Mouse (Mus musculus) hindbrain, postnatal 0 days (tissue): ENCODE measurements around the gene Lrch1. TPM values are rescaled to one million over a fixed set of nuclear protein-coding genes. Genes with fewer than 3 reads are reported as not detected.

Experiments
- ATAC-seq: fragments of 200-750 bp; cut with Nextera tagmentation; 2 replicates; pipeline ENCODE4 v1.8.0; 2017; ENCODE audit warnings: mild to moderate bottlenecking, moderate TSS enrichment, moderate library complexity
- DNase-seq: peaks from one replicate; pipeline ENCODE4 v3.0.0-alpha.2; 2015; ENCODE audit warnings: low spot score
- H3K27ac ChIP-seq: fragments of 300-500 bp; sonication (generic); 2 replicates; pipeline ENCODE4 v1.5.1; 2014; ENCODE audit warnings: mild to moderate bottlenecking
- H3K27me3 ChIP-seq: fragments of 300-500 bp; sonication (generic); 2 replicates; pipeline ENCODE4 v1.6.1; 2014; ENCODE audit warnings: low read length, mixed read lengths; ENCODE audit not compliant: insufficient read depth
- H3K36me3 ChIP-seq: fragments of 300-500 bp; sonication (generic); 2 replicates; pipeline ENCODE4 v1.6.1; 2014; ENCODE audit warnings: low read length, mixed read lengths; ENCODE audit not compliant: insufficient read depth
- H3K4me1 ChIP-seq: fragments of 300-500 bp; sonication (generic); 2 replicates; pipeline ENCODE4 v1.6.1; 2014; ENCODE audit warnings: antibody characterized with exemption, low read length, mixed read lengths; ENCODE audit not compliant: insufficient read depth
- H3K4me2 ChIP-seq: fragments of 300-500 bp; sonication (generic); 2 replicates; pipeline ENCODE4 v1.6.1; 2014; ENCODE audit warnings: low read depth, mild to moderate bottlenecking, low read length, moderate library complexity, mixed read lengths
- H3K4me3 ChIP-seq: fragments of 300-500 bp; sonication (generic); 2 replicates; pipeline ENCODE4 v1.5.1; 2014; ENCODE audit warnings: low read length
- H3K9ac ChIP-seq: fragments of 300-500 bp; sonication (generic); replicated peaks from 2 replicates; pipeline ENCODE4 v1.6.1; 2014; ENCODE audit warnings: mild to moderate bottlenecking, low read length, moderate library complexity, mixed read lengths
- H3K9me3 ChIP-seq: fragments of 300-500 bp; sonication (generic); 2 replicates; pipeline ENCODE4 v1.6.1; 2016; ENCODE audit warnings: low read length, mixed read lengths
- CTCF ChIP-seq: IDR thresholded peaks from 2 replicates; pipeline ENCODE4 v1.5.1; 2016; ENCODE audit warnings: antibody characterized with exemption, control low read depth, low read depth
- WGBS: fragments of 180-500 bp; shearing (Covaris S2); extraction: QIAGEN DNeasy Blood & Tissue Kit; methylation state at CpG from one replicate; pipeline ENCODE4 v1.1.7; 2014; 5-methylcytosine and 5-hydroxymethylcytosine counted together
- polyA plus RNA-seq: library from polyadenylated mRNA; unstranded; fragments of >200 nt; fragmentation: Nextera tagmentation; extraction: Ambion mirVana; gene quantifications from 2 replicates; pipeline ENCODE4 v1.2.1, GENCODE M21; 2015
- total RNA-seq: library from RNA; depleted of rRNA; stranded (reverse); fragments of >200 nt; gene quantifications from 2 replicates; pipeline ENCODE4 v1.2.3, GENCODE M21; 2014

The Lrch1 gene
- total and polyA plus RNA-seq, 2 experiments from 2014 or later = 17.3 to 22.3 TPM

DNA sequence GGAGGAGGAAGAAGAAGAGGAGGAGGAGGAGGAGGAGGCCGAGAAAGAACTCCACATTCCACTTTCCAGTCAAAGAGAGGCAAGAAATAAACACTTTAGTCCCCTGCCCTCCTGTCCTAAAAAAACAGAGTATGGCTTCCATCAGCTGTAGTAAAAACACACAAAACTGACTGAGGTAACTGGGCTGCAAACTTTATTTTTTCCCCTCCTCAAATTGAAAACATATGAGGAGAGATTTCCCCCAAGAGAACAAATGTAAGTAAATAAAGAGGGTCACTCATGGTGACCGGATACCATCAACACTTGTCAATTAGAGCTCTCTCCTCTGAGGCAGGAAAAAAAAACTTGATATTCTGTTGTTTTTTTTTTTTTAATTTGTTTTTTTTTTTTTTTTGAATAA lies 125.6 kb downstream of the Lrch1 start:
- Histone ChIP-seq H3K4me3 (no peak overlapping the region), H3K9me3 (no peaks in the 10 kb centered on the region), H3K4me2 (no peak overlapping the region), H3K9ac (no peak overlapping the region), H3K27ac (no peak overlapping the region), H3K27me3 (no peaks in the 10 kb centered on the region), H3K4me1 (no peaks in the 10 kb centered on the region), H3K36me3 (no peaks in the 10 kb centered on the region)
- no peak for TF ChIP-seq CTCF
- no peak for ATAC-seq
- no peak for DNase-seq
- WGBS = 59% methylated on average over 2 of the region's 2 CpGs

DNA sequence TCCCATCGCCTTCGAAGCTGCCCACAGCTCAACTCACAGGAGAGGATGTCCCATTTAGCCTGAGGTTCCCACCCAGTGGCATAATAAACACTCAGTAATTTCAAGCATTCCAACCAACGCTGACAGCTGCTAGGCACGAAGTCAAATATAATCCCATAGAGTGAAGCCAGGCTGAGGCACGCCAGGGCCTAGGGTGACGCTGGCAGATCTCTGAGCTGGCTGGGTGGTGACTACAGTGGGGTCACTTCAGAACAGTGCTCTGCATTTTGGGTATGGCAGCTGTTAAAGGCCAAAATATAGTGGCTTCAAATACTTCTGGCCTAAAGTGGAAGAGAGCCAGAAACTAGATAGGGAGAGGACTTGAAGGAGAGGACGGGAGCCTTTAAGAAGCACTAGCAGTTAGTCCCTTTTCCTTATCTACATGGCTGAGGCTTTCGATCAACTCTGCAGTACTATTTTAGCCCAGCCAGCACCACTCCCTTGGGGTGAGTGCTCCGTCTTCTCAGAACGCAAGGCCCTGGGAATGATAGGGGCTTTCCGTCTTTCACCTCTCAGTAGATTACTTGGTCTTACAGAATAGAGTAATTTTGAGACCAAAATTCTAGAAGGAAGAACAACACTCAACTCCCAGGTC lies 127.4 kb downstream of the Lrch1 start:
- Histone ChIP-seq H3K36me3 (no peaks in the 10 kb centered on the region), H3K27me3 (no peaks in the 10 kb centered on the region), H3K27ac (no peak overlapping the region), H3K4me1 (no peaks in the 10 kb centered on the region), H3K4me3 (no peak overlapping the region), H3K4me2 (no peak overlapping the region), H3K9me3 (no peaks in the 10 kb centered on the region), H3K9ac (no peak overlapping the region)
- 62% methylated on average over 11 of the region's 11 CpGs for WGBS
- no peak for TF ChIP-seq CTCF
- DNase-seq = no peak
- peak; percentile 57; the same call in 1 of the 2 replicates for ATAC-seq

DNA sequence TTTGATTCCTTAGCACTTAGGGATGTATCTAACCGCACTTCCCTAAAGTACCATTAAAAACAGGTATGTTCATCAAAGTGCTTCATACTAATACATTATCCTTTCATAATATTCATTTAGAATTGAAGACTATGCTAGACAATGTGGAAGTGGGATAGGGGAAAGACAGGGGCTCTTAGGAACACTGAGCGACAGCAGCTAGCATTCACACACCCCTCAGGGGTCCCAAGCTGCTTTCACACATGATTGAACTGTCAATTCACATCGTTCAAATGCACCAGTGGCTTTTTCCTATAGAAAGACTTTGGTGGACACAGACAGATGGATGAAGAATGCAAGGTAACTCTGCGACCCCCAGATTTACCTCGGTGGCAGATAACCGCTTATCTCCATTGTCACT lies 131.0 kb downstream of the Lrch1 start:
- no peak overlapping the region for H3K27ac ChIP-seq
- whole genome bisulfite sequencing = 30% methylated on average over 6 of the region's 6 CpGs

DNA sequence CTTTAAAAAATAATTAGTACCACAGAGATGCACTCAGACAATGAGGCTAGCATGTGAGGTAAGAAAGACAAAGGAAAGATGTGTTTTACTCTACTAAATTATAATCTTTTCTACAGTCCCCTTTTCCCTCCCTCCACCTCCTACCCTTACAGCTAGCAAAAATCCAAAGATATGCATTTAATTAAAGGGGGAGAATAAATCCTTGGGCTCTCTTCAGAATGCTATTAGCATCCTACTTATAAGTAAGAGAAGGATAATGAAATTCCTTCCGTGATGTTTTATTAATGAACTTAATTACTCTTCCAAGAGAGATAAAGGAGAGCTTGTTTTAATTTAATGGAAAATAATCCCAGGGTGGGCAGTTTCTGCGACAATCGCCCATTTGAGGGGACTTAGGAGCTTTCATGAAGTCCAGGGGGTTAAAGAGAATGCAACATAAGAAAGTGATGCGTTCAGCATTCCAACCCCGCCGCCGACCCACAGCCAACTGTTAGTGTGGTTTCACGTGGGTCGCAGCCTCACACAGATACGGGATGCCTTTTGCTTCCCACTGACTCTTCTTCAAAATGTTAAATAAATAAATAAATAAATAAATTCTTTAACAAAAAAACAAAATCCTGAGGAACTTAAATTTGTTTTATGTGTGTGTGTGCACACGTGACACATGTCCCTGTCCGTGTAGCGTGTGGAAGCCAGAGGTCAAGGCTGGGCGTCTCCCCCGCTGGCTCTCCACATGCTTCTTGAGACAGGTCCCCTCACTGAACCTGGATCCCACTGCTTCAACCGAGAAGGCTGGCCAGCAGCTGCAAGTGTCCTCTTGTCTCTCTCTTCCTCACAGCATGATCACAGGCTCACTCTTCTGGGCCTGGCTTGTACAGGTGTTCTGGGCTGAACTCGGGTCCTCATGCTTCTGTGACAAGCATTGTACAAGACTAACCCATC lies 132.6 kb downstream of the Lrch1 start:
- no peak for ATAC-seq
- no peak overlapping the region for H3K9ac ChIP-seq
- H3K27ac ChIP-seq = no peak overlapping the region
- no peaks in the 10 kb centered on the region for H3K27me3 ChIP-seq
- no peaks in the 10 kb centered on the region for H3K9me3 ChIP-seq
- no peak overlapping the region for H3K4me3 ChIP-seq
- no peak for TF ChIP-seq CTCF
- WGBS = 58% methylated on average over 17 of the region's 17 CpGs
- no peak for DNase-seq
- H3K4me1 ChIP-seq = no peaks in the 10 kb centered on the region
- no peak overlapping the region for H3K4me2 ChIP-seq
- H3K36me3 ChIP-seq = peaks cover 4% of the 10 kb centered on the region; the same call in 1 of the 2 replicates

More for the DNA sequence above, 131.0 kb downstream of the Lrch1 start:
- H3K36me3 ChIP-seq = no peaks in the 10 kb centered on the region
- H3K4me3 ChIP-seq = no peak overlapping the region
- DNase-seq (peak; percentile 69), ATAC-seq (peak; percentile 63; the same call in 1 of the 2 replicates)
- TF ChIP-seq CTCF = no peak
- H3K4me1 ChIP-seq = no peaks in the 10 kb centered on the region
- no peak overlapping the region for H3K4me2 ChIP-seq
- no peak overlapping the region for H3K9ac ChIP-seq
- no peaks in the 10 kb centered on the region for H3K27me3 ChIP-seq
- no peaks in the 10 kb centered on the region for H3K9me3 ChIP-seq

DNA sequence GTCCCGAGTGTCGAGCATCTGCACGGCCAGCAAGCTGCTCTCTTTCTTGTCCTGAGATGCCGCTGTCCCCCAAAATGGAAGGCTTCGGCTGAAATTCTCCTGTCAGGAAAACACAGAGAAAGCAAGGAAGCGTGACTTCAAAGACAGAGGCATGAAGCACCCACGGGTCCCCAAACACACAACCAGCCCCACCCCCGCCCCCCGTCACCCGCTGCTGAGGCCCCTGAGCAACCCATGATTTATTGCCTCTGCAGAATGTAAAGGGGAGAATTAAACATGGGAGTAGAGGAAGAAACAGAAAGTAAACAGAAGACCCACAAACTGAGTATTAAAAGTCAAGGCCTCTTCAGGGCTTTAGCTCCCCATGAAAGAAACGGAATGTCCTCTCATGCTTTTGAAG lies 136.1 kb downstream of the Lrch1 start:
- no peak for TF ChIP-seq CTCF
- 71% methylated on average over 11 of the region's 11 CpGs for WGBS
- Histone ChIP-seq H3K9ac (no peak overlapping the region), H3K4me2 (no peak overlapping the region), H3K4me1 (no peaks in the 10 kb centered on the region), H3K9me3 (no peaks in the 10 kb centered on the region), H3K27ac (no peak overlapping the region), H3K4me3 (no peak overlapping the region), H3K27me3 (no peaks in the 10 kb centered on the region), H3K36me3 (peaks cover 16% of the 10 kb centered on the region; the same call in 1 of the 2 replicates)
- DNase-seq (no peak), ATAC-seq (no peak)

DNA sequence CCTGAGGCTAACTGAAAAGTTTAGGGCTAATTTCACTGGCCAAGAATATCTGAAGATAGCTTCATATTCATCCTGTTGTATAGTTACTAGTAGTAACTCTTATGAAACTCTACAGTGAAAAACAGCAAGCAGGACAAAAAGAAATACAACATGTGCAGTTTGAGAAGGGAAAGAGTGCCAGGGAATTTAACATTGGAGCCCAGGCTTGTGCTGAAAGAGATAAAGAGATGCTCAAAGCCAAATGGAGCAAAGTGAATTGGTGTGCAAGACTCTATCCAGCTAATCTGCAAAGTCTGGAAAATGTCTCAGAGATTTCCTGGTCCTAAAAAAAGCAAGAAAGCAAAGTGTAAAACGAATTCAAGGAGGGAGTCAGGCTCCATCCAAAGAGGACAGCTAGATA lies 145.7 kb downstream of the Lrch1 start:
- TF ChIP-seq CTCF = no peak
- Histone ChIP-seq H3K36me3 (peaks cover 18% of the 10 kb centered on the region), H3K4me2 (no peak overlapping the region)

More for the DNA sequence above, 145.7 kb downstream of the Lrch1 start:
- H3K27ac ChIP-seq = no peak overlapping the region
- no peaks in the 10 kb centered on the region for H3K9me3 ChIP-seq
- 79% methylated on average over 1 of the region's 1 CpGs for WGBS
- H3K9ac ChIP-seq = no peak overlapping the region
- peaks cover 10% of the 10 kb centered on the region for H3K4me1 ChIP-seq
- ATAC-seq = no peak
- DNase-seq = no peak
- no peak overlapping the region for H3K4me3 ChIP-seq
- H3K27me3 ChIP-seq = no peaks in the 10 kb centered on the region
